Mouse (Mus musculus): ENCODE data around the gene Fktn. TPM values are rescaled to one million over a fixed set of nuclear protein-coding genes. Genes with fewer than 3 reads are reported as not detected.

The Fktn gene
- total and polyA plus RNA-seq, 2 experiments from 2014 or later = 14.5 to 19.0 TPM

GRCm38 (mm10) chr4:53728121-53728520 lies 14.3 kb downstream of the Fktn start:
- no peak for DNase-seq (ENCODE audit: low spot score)
- no peak overlapping the region for H3K4me2 ChIP-seq (ENCODE audit: low read depth, low read length, poor library complexity, severe bottlenecking)
- no peak for TF ChIP-seq CTCF (IDR thresholded peaks at IDR 0.05)

GRCm38 (mm10) chr4:53738956-53739616 lies 25.3 kb downstream of the Fktn start:
- Histone ChIP-seq H3K9me3 (ENCODE audit: low read length) (no peaks in the 10 kb centered on the region), H3K27ac (ENCODE audit: low read depth, low read length) (no peak overlapping the region), H3K36me3 (ENCODE audit: insufficient read depth, low read length) (peaks cover 19% of the 10 kb centered on the region), H3K9ac (replicated peaks; ENCODE audit: low read length, poor library complexity, severe bottlenecking) (no peak overlapping the region), H3K27me3 (ENCODE audit: insufficient read depth, low read length) (no peaks in the 10 kb centered on the region), H3K4me2 (ENCODE audit: low read depth, low read length, poor library complexity, severe bottlenecking) (no peak overlapping the region), H3K4me1 (ENCODE audit: insufficient read depth, low read length) (no peaks in the 10 kb centered on the region), H3K4me3 (ENCODE audit: low read depth, low read length) (no peak overlapping the region)
- DNase-seq (ENCODE audit: low spot score) (peak; percentile 88), ATAC-seq (ENCODE audit: low FRiP score) (peak; percentile 60; the same call in 1 of the 2 replicates)
- peak; percentile 87 for TF ChIP-seq CTCF (IDR thresholded peaks at IDR 0.05)
- WGBS = 22% methylated on average over 6 of the region's 6 CpGs

More at GRCm38 (mm10) chr4:53728121-53728520, 14.3 kb downstream of the Fktn start:
- H3K27me3 ChIP-seq (ENCODE audit: insufficient read depth, low read length) = no peaks in the 10 kb centered on the region
- H3K4me3 ChIP-seq (ENCODE audit: low read depth, low read length) = no peak overlapping the region
- no peaks in the 10 kb centered on the region for H3K4me1 ChIP-seq (ENCODE audit: insufficient read depth, low read length)
- no peak overlapping the region for H3K27ac ChIP-seq (ENCODE audit: low read depth, low read length)
- WGBS = 94% methylated on average over 1 of the region's 1 CpGs
- ATAC-seq (ENCODE audit: low FRiP score) = no peak
- H3K9me3 ChIP-seq (ENCODE audit: low read length) = no peaks in the 10 kb centered on the region
- peaks cover 13% of the 10 kb centered on the region for H3K36me3 ChIP-seq (ENCODE audit: insufficient read depth, low read length)
- H3K9ac ChIP-seq (replicated peaks; ENCODE audit: low read length, poor library complexity, severe bottlenecking) = no peak overlapping the region

DNA sequence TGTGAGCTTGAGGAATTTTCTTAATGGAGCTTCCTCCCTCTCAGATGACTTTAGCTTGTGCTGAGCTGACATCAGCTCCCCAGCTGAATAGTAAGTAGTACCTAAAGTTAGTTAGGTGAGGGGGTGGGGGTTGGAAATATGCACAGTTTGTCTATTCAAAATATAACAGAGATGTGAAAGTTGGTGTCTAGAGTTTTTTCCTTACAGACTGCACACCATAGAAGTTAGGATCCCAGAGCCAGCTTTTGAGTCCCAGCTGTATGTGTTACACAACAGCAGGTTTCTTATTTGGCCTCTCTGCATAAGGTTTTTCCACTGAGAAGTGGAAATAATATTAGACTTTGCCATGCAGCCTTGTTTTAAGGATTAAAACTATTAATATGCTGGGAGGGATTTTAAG lies 36.0 kb downstream of the Fktn start:
- Histone ChIP-seq H3K4me2 (ENCODE audit: low read depth, low read length, poor library complexity, severe bottlenecking) (no peak overlapping the region), H3K36me3 (ENCODE audit: insufficient read depth, low read length) (peaks cover 16% of the 10 kb centered on the region), H3K27ac (ENCODE audit: low read depth, low read length) (no peak overlapping the region), H3K9me3 (ENCODE audit: low read length) (no peaks in the 10 kb centered on the region), H3K4me1 (ENCODE audit: insufficient read depth, low read length) (no peaks in the 10 kb centered on the region), H3K4me3 (ENCODE audit: low read depth, low read length) (no peak overlapping the region), H3K27me3 (ENCODE audit: insufficient read depth, low read length) (no peaks in the 10 kb centered on the region), H3K9ac (replicated peaks; ENCODE audit: low read length, poor library complexity, severe bottlenecking) (no peak overlapping the region)
- no peak for TF ChIP-seq CTCF (IDR thresholded peaks at IDR 0.05)
- ATAC-seq (ENCODE audit: low FRiP score) (no peak), DNase-seq (ENCODE audit: low spot score) (no peak)

DNA sequence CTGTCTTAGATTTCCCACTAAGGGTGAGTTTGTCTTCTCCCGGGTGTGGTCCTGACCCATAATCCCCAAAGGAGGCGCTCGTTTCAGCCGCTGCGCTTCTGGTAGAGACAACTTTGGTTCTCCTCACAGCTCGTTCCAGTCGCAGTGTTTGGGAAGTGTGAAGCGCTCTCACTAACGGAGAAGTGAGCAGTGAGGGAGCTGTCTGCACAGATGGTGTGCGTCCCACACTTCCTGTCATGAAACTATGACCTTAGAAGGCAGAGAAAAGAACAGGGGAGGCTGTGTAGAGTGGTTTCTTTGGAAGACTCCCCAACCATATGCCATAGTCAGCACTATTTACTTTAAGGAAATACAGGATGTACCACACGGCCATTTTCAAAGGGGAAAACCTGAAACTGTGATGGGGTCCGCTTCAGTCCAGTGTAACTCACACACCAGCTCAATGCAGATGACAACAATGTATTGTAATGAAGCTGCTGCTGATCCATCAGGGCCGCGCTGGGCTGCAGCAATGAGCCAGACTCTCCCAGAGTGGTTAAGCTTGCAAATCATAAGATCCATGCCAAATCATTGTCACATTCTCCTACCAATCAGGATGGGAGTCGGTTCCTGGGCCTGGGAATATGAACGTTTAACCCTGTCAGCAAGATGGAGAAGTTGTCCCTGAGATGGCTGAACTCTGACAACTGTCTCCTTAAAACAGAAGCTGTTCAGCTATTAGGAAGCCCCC lies 36.8 kb downstream of the Fktn start:
- WGBS = 80% methylated on average over 16 of the region's 16 CpGs
- Histone ChIP-seq H3K4me2 (ENCODE audit: low read depth, low read length, poor library complexity, severe bottlenecking) (no peak overlapping the region), H3K4me1 (ENCODE audit: insufficient read depth, low read length) (no peaks in the 10 kb centered on the region), H3K27ac (ENCODE audit: low read depth, low read length) (no peak overlapping the region), H3K9me3 (ENCODE audit: low read length) (no peaks in the 10 kb centered on the region), H3K27me3 (ENCODE audit: insufficient read depth, low read length) (no peaks in the 10 kb centered on the region), H3K36me3 (ENCODE audit: insufficient read depth, low read length) (peaks cover 20% of the 10 kb centered on the region), H3K9ac (replicated peaks; ENCODE audit: low read length, poor library complexity, severe bottlenecking) (no peak overlapping the region), H3K4me3 (ENCODE audit: low read depth, low read length) (no peak overlapping the region)
- no peak for ATAC-seq (ENCODE audit: low FRiP score)
- no peak for DNase-seq (ENCODE audit: low spot score)
- TF ChIP-seq CTCF (IDR thresholded peaks at IDR 0.05) = no peak

DNA sequence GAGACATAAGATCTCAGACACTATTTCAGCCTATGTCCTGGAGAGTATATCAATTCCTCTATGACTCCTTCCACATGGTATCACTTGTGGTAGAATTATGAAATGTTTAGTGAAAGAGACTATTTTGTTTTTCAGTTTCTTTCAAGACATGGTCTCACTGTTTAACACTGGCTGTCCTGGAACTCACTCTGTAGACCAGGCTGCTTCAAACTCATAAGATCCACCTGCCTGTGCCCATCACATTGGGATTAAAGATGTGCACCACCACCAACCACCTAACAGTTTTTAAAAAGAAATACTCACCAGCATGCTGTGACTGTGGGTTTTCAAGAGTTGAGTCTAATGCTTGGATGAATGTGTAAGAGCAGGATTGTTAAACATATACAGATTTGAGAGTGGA lies 43.2 kb downstream of the Fktn start:
- Histone ChIP-seq H3K4me1 (ENCODE audit: insufficient read depth, low read length) (no peaks in the 10 kb centered on the region), H3K4me3 (ENCODE audit: low read depth, low read length) (no peak overlapping the region), H3K9me3 (ENCODE audit: low read length) (no peaks in the 10 kb centered on the region), H3K36me3 (ENCODE audit: insufficient read depth, low read length) (peaks cover 9% of the 10 kb centered on the region; the same call in 1 of the 2 replicates), H3K4me2 (ENCODE audit: low read depth, low read length, poor library complexity, severe bottlenecking) (no peak overlapping the region), H3K27ac (ENCODE audit: low read depth, low read length) (no peak overlapping the region), H3K9ac (replicated peaks; ENCODE audit: low read length, poor library complexity, severe bottlenecking) (no peak overlapping the region), H3K27me3 (ENCODE audit: insufficient read depth, low read length) (no peaks in the 10 kb centered on the region)
- DNase-seq (ENCODE audit: low spot score) (no peak), ATAC-seq (ENCODE audit: low FRiP score) (no peak)
- no peak for TF ChIP-seq CTCF (IDR thresholded peaks at IDR 0.05)

DNA sequence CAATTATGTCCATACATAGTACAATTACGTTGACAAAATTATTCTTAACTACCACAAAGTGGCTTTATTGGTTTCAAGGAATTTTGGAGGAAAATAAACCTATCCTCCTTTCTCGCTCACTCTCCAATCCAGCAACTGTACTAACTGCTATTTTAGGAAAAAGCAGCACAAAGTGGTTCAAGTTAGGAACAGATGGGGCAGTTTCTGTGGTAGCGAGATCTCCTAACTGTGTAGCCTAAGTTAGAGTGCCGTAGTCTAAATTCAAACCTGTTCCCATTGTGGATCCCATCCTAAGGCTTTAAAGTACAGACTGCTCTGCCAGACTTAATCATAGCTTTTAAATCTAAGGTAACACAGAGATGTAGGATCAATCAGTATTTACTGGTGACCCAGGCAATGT lies 45.0 kb downstream of the Fktn start:
- H3K9ac ChIP-seq (replicated peaks; ENCODE audit: low read length, poor library complexity, severe bottlenecking) = no peak overlapping the region
- peaks cover 13% of the 10 kb centered on the region for H3K36me3 ChIP-seq (ENCODE audit: insufficient read depth, low read length)
- no peak for DNase-seq (ENCODE audit: low spot score)
- TF ChIP-seq CTCF (IDR thresholded peaks at IDR 0.05) = no peak
- WGBS = 90% methylated on average over 4 of the region's 4 CpGs
- H3K4me2 ChIP-seq (ENCODE audit: low read depth, low read length, poor library complexity, severe bottlenecking) = no peak overlapping the region
- no peak overlapping the region for H3K4me3 ChIP-seq (ENCODE audit: low read depth, low read length)
- no peak for ATAC-seq (ENCODE audit: low FRiP score)
- H3K9me3 ChIP-seq (ENCODE audit: low read length) = no peaks in the 10 kb centered on the region
- no peaks in the 10 kb centered on the region for H3K27me3 ChIP-seq (ENCODE audit: insufficient read depth, low read length)
- no peaks in the 10 kb centered on the region for H3K4me1 ChIP-seq (ENCODE audit: insufficient read depth, low read length)
- H3K27ac ChIP-seq (ENCODE audit: low read depth, low read length) = no peak overlapping the region

Data from midbrain, postnatal 0 days (tissue).